Mouse (Mus musculus) NIH3T3 (cell line): ENCODE results near the gene Tgm1.

Experiments used
- DNase-seq: peaks from one replicate; pipeline ENCODE4 v3.0.0-alpha.2; 2012; ENCODE audit warnings: low read depth

Tgm1 gene

GRCm38 (mm10) chr14:55713729-55714122 lies at the start of gene Tgm1:
Gene Tgm1, minus strand, starts transcription at chr14:55713926.
- no peak for DNase-seq

- no peak for DNase-seq
Measured at GRCm38 (mm10) chr14:55763166-55763565, 49.4 kb upstream of the Tgm1 start.

GRCm38 (mm10) chr14:55762001-55762821 lies 48.5 kb upstream of the Tgm1 start:
- no peak for DNase-seq

GRCm38 (mm10) chr14:55761163-55761562 lies 47.4 kb upstream of the Tgm1 start, which contains the start of gene Ltb4r2:
Gene Ltb4r2, plus strand, starts transcription at chr14:55761428.
- no peak for DNase-seq

- peak; percentile 85 for DNase-seq
Measured at GRCm38 (mm10) chr14:55760156-55760555, 46.4 kb upstream of the Tgm1 start.

GRCm38 (mm10) chr14:55758363-55758784 lies 44.6 kb upstream of the Tgm1 start, which contains the start of gene Cideb:
Gene Cideb, minus strand, starts transcription at chr14:55758458.
- peak; percentile 83 for DNase-seq

GRCm38 (mm10) chr14:55757566-55757965 lies 43.8 kb upstream of the Tgm1 start:
- DNase-seq, result no peak

- peak; percentile 40 for DNase-seq
Measured at GRCm38 (mm10) chr14:55747051-55747847, 33.5 kb upstream of the Tgm1 start.

- DNase-seq, result no peak
Measured at GRCm38 (mm10) chr14:55745861-55746237, 32.1 kb upstream of the Tgm1 start.

- DNase-seq, result peak; percentile 90
Measured at GRCm38 (mm10) chr14:55745180-55745860, 31.6 kb upstream of the Tgm1 start, which contains the start of the genes Dhrs1 and Nop9. Gene Dhrs1, minus strand, starts transcription at chr14:55745690. Gene Nop9, plus strand, starts transcription at chr14:55745693.

GRCm38 (mm10) chr14:55743711-55744110 lies 30.0 kb upstream of the Tgm1 start:
- DNase-seq, result peak; percentile 91

GRCm38 (mm10) chr14:55737086-55737687 lies 23.5 kb upstream of the Tgm1 start:
- no peak for DNase-seq

- DNase-seq, result no peak
Measured at GRCm38 (mm10) chr14:55735758-55736157, 22.0 kb upstream of the Tgm1 start.

GRCm38 (mm10) chr14:55735334-55735733 lies 21.6 kb upstream of the Tgm1 start:
- DNase-seq, result no peak

GRCm38 (mm10) chr14:55734869-55735268 lies 21.1 kb upstream of the Tgm1 start:
- DNase-seq, result peak; percentile 6

GRCm38 (mm10) chr14:55733889-55734288 lies 20.2 kb upstream of the Tgm1 start:
- DNase-seq, result no peak

GRCm38 (mm10) chr14:55730531-55731032 lies 16.9 kb upstream of the Tgm1 start:
- no peak for DNase-seq

- DNase-seq, result peak; percentile 74
Measured at GRCm38 (mm10) chr14:55730116-55730515, 16.4 kb upstream of the Tgm1 start.

GRCm38 (mm10) chr14:55727889-55728685 lies 14.4 kb upstream of the Tgm1 start:
- no peak for DNase-seq

GRCm38 (mm10) chr14:55726261-55726660 lies 12.5 kb upstream of the Tgm1 start:
- no peak for DNase-seq

GRCm38 (mm10) chr14:55724411-55724871 lies 10.7 kb upstream of the Tgm1 start:
- peak; percentile 86 for DNase-seq
